Mouse (Mus musculus): Measurements from ENCODE around the gene Gm17949. TPM values are rescaled to one million over a fixed set of nuclear protein-coding genes. Genes with fewer than 3 reads are reported as not detected.

The Gm17949 gene
- total RNA-seq, 2 experiments from 2014 or later: not detected

Other genes with a start within 250 kb of the Gm17949 start
- gene Dus3l, start 246.7 kb upstream of the Gm17949 start, total RNA-seq (2021): 10 to 100 TPM; 18.8 to 20.3 TPM
- gene Prr22, start 241.2 kb upstream of the Gm17949 start, total RNA-seq (2021): under 1 TPM in 1 of 2 experiments, not detected in 1; 0.58 TPM
- gene Rfx2, start 180.5 kb upstream of the Gm17949 start, total RNA-seq (2021): 1 to 10 TPM; 2.9 to 5.5 TPM
- gene Acsbg2, start 137.0 kb upstream of the Gm17949 start, total RNA-seq (2021): not detected
- gene 1700061G19Rik, start 136.0 kb upstream of the Gm17949 start, total RNA-seq (2021): not detected
- 10 to 100 TPM; 23.9 to 25.9 TPM for gene Mllt1, start 76.1 kb upstream of the Gm17949 start, total RNA-seq (2021)
- not detected for gene Acer1, start 29.3 kb upstream of the Gm17949 start, total RNA-seq (2021)
- 10 to 100 TPM; 79.5 to 80.4 TPM for gene Clpp, start 21.2 kb upstream of the Gm17949 start, total RNA-seq (2021)
- gene Alkbh7, start 14.1 kb upstream of the Gm17949 start, total RNA-seq (2021): 10 to 100 TPM; 67.5 to 69.9 TPM
- not detected for gene Pspn, start 11.5 kb upstream of the Gm17949 start, total RNA-seq (2021)
- gene Gtf2f1, start 181 bp upstream of the Gm17949 start, total RNA-seq (2021): 10 to 100 TPM; 18.9 to 19.1 TPM
- 10 to 100 TPM; 45.9 to 47.7 TPM for gene Khsrp, start 20.1 kb downstream of the Gm17949 start, total RNA-seq (2021)
- gene Slc25a41, start 30.2 kb downstream of the Gm17949 start, total RNA-seq (2021): not detected
- gene Crb3, start 47.6 kb downstream of the Gm17949 start, total RNA-seq (2021): under 1 TPM in 1 of 2 experiments, not detected in 1; 0.35 TPM
- gene Slc25a23, start 48.4 kb downstream of the Gm17949 start, total RNA-seq (2021): 10 to 100 TPM; 58.1 to 69.8 TPM
- gene Dennd1c, start 67.0 kb downstream of the Gm17949 start, total RNA-seq (2021): 1 to 10 TPM; 1.4 to 2.0 TPM
- 1 to 10 TPM; 1.8 to 1.9 TPM for gene Tubb4a, start 76.3 kb downstream of the Gm17949 start, total RNA-seq (2021)
- under 1 TPM; 0.33 to 0.53 TPM for gene Tnfsf9, start 93.9 kb downstream of the Gm17949 start, total RNA-seq (2021)
- not detected for gene Cd70, start 138.3 kb downstream of the Gm17949 start, total RNA-seq (2021)
- not detected for gene Tnfsf14, start 182.7 kb downstream of the Gm17949 start, total RNA-seq (2021)
- 10 to 100 TPM; 96.2 to 97.5 TPM for gene C3, start 216.7 kb downstream of the Gm17949 start, total RNA-seq (2021)
- gene Gpr108, start 237.0 kb downstream of the Gm17949 start, total RNA-seq (2021): 10 to 100 TPM; 32.0 to 32.1 TPM
- 100 to 1,000 TPM; 113 to 124 TPM for gene Trip10, start 238.0 kb downstream of the Gm17949 start, total RNA-seq (2021)